Mouse (Mus musculus): ENCODE data around the gene Dixdc1.

The Dixdc1 gene

DNA sequence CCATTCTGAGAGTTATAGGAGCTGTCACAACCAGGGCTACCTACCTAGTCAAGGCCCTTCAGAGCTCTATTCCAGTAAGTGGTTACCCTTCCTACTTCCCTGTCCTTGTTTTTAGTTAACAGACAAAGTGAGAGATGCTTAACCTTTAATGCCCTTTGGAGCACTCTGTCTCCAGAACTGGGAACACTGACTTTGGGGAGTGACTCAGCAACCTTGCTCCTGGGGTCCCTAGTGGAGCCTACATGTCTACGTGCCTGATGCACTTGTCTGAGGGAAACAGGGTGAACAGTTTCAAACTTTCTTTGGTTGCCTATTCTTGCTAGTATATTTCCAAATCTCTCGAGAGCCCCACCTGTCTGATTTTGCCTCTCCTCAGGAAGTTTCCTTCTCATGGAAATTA, 3.4 kb upstream of the Dixdc1 start:
- no peak for DNase-seq (ENCODE audit: low spot score)

DNA sequence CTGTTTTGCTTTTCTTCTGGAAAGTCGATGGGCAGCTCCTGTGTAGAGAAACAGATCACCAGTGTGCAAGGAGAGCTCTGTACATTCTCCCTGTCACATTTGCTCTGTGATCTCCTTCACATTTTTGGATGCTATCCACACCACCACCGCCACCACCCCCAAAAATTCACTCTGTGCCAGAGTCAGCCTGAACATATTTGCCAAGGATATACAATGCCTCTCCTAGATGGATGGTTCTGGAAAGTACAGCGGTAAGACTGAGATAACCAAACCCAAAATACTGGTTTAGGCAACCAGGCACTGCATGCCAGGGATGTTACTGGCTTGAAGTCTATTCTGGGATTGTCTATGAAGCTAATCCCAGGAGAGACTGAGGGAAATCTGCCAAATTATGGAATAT, 2.9 kb upstream of the Dixdc1 start:
- peak; percentile 22 for DNase-seq (ENCODE audit: low spot score)

DNA sequence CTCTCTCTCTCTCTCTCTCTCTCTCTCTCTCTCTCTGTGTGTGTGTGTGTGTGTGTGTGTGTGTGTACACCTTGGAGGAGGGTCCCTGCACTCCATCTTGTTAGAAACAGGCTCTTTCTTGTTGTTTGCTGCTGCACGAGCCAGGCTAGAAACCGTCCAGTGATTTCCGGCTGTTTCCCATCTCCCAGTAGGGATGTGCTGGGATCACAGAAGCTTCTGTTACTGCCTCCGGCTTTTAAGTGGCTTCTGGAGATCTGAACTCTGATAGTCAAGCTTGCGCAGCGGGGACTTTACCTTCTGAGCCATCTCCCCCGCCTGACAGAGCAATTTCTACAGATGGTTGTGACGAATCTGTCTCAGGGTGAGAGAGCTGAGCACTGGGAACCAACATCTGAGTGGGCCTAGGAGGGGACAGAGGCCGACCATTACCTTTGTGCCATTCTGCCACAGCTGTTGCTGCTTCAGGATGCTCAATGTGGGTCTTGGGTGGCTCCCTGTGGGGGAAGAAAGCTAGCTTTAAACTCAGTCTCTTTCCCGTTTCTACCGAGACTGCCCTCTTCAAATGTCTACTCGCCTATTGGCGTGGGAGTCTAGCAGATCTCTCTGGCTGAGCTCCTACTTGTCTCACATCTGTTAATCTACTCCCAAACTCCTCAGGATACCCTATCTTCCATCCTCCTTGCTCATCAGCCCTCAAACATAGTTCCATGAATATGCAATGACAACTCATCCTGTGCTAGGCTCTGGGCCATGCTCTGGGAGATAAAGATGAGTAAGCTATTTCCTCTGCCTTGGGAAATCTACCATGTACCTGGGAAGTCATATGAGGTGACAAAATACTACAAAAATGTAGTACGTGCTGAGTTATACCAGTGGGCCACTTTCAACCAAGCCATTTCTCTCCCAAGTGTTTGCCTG, 1.8 kb upstream of the Dixdc1 start:
- DNase-seq (ENCODE audit: low spot score) = peak; percentile 34

DNA sequence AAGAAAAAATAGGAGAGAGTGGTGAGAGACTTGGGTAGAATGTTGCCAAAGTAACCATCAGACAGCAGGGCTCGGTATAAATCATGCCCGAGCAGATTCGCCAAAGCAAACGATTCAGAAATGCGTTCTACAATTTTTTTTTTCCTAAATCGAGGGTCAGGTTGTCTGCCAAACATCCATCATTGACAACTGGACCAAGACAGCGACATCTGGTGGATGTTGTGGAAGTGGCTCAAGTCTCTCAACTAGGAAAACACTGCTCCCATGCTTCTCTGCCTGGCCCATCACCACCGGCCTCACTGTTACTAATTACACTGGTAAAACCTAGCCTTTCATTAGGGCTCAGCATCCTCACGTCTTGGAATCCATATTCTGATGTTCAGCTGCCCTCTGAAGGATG, 4.3 kb downstream of the Dixdc1 start:
- DNase-seq (ENCODE audit: low spot score) = peak; percentile 64

DNA sequence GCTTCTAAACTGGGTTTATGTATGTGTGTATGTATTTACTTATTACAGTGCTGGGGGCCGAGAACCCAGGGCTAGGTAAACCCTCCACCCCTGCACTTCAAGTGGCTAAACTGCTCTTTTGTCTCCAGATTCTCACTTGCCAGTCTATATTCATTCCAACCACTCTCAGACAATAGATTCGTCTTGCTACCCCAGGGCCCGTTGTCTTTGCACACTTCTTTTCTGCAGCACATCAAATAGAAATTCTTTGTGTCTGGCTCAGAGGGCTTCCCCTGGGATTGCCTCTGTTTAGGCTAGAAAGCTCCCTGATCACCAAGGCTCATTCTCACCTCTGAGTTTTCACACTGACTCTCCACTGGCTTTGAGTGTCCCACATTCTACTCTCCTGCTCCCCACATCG, 6.8 kb downstream of the Dixdc1 start:
- no peak for DNase-seq (ENCODE audit: low spot score)

DNA sequence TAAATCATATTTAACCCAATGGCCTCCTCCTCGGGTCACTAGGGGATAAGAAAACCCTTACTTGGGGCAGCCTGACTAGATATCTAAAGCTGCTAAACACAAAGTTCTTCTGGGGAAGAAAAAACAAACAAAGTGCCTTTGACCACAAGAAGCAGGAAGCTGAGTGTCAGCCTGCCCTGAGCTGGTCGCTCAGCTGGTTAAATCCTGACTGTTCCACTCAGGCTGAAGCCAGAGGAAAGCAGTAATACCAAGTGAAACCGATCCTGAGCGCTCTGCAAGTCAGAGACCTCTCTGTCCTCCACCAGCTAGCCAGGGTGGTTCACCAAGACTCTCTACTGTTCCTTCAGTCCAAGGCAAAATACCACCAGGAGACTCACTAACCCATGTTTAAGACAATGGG, 9.7 kb downstream of the Dixdc1 start:
- no peak for DNase-seq (ENCODE audit: low spot score)

DNA sequence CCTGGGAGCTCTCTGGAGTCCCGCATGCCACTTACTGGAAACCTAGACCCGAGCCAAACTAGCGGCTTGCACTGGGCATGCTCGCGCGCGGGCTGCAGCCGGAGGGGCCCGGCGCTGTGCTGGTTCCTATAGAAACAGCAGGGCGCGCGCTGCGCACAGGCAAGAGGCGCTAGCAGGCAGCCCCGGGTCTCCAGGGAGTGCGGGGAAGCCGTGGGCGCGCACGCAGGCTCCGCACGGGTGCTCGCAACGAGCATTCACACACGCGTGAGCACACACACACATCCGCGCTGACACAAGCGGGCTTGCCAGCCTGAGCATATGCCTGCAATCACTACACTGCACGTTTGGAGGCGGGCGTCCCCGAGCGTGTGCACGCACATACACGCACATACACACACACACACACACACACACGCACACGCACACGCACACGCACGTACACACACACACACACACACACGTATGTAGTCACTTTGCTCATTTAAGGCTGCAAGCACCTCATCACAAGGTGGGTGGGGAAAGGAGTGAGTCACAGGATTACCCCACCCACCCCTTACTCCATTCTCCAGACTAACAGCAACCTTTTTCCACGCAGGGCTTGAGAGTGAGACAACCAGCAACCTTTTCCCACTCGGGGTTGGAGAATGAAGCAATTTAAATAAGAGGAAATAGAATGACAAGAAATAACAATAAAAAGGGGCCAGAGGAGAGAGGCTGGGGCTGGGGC, 11.2 kb downstream of the Dixdc1 start:
- DNase-seq (ENCODE audit: low spot score) = peak; percentile 83

DNA sequence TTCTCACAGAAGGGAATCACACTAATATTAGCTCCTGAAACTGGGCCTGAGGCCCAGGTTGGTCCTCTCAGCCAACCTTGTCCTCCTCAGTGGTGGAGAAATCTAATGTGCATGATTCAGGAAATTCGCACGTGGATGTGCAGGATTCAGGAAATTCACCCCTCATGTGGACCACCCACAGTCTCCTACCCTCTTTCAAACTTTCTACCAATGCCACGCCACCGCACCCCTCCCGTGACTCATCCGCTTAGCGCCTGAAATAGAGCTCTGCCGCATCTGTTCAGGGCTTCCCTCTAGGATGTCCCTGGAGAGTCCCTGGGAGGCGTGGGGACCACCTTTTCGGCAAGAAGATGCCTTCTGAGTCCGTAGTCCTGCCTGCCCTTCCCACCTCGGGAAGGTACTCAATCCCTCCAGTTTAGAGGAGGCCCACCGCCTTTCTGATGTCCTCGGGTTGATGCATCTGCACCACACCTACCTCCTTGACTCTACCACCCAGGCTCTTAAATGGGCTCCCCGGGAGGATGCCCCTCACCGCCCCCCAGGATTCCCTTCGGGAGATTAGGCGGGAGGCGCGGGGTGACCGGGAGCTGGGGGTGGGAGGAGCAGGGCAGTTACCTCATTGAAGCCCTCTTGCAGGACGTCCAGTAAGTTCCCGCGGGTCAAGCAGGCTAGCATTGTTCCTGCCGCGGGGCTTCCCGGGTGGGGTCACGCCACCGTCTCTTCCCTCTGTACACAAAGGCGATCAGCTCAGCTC, 12.0 kb downstream of the Dixdc1 start:
- no peak for DNase-seq (ENCODE audit: low spot score)

DNA sequence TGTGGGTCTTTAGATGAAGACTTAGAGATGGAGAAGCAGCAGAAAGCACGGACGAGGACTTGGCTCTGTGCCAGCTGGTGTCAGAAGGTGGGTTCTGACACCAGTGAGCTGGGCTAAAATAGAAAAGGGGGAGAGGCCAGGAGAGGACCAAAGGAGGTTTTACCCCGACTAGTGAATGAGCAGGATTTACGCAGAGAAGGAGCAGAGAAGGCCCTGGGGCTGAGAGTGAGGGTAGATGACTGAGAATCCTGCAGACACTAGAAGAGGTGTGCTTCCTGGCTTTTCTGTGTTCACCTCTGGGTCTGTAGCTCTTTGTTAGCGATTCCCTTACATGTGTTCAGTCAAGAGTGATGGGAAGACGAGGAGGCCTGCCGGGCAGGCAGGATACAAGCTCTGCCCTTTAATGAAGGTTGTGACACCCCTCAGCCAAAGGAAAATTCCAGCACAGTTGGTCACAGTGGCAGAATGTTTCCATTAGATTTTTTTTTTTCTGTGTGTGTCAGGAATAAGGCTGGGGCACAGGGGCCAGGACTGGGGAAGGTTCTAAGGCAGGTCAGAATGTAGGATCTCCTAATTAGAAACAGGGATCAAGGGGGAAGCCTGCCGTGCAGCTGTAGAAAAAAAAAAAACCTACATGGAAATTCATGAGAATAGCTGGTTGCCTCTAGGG, 13.3 kb downstream of the Dixdc1 start:
- no peak for DNase-seq (ENCODE audit: low spot score)

DNA sequence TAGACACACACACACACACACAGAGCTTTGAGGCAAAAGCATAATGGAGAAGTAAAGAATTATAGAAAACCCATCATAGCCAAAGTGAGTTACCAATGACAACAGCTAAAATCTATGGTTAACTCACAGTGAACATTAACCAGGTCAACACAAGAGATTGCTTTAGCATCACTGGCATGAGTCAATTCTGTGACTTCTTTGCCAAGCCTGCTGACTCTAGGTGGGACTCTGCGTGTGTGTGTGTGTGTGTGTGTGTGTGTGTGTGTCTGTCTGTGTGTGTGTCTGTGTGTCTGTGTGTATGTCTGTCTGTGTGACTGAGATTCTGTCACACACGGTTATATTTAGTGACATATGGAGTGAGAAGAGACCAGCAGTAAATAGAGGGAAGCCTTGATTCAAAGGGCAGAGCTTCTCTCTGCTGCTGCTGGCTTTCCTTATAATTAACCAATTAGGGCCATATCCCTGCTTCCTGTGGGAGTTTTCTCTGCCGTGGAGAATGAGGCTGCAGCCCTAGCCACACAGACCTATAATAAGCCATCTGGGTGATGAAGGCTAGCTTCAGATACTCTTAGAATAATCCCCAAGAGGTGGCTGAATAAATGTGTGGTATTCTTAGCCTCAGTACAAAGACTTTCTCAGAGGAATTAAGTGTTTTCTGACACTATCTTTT, 14.5 kb downstream of the Dixdc1 start:
- no peak for DNase-seq (ENCODE audit: low spot score)

DNA sequence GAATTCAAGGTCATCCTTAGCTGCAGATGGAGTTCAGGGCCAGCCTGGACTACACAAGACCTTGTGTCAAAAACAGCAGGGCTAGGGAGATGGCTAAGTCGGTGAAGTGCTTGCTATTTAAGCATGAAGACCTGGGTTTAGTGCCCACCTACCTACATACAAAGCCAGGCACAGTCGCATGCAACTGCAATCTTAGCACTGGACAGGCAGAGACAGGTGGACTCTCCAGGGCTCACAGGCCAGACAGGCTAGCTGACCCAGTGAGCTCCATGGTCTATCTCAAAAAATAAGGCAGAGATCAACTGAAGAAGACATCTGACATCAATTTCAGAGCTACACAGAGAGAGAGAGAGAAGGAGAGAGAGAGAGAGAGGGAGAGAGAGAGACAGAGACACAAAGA, 15.2 kb downstream of the Dixdc1 start:
- no peak for DNase-seq (ENCODE audit: low spot score)

DNA sequence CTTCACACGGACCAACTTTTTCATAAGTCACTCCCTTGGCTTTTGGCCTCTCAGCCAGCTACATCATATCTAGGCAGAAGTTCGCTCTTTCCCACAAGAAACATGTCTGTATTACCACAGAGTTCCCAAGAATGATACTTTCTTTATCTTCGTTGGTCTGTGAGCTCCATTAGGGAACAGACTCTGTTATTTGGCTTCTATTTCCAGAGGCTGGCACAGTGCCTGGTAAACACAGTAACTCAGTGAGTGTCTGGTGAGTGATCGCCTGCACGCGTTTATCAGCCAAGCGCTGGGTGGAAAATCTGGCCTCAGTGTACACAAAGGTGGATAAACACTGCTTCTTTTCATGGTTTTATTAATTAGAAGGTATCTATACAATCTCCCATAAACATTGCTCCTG, 15.9 kb downstream of the Dixdc1 start:
- DNase-seq (ENCODE audit: low spot score) = peak; percentile 90

DNA sequence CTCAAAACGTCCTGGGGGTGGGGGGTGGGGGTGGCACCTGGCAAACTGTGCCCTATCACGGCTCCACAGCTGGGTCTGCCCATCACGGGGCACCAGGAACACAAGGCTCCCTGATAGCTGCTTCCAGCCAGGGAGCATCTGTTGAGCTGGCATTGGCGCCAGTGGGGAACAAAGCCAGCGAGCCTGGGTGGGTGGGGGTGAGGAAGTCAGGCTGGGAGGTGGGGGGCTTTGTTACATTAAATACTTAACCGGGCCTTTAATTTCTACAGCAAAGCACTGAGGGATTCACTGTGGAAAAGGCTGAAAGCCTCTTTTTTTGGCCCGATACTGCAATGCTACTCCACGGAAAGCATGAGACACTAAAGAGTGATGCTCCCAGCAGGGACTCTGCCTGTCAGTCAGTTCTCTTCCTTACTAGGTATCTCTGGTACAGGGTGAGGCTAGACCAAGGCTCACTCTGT, 16.8 kb downstream of the Dixdc1 start:
- no peak for DNase-seq (ENCODE audit: low spot score)

DNA sequence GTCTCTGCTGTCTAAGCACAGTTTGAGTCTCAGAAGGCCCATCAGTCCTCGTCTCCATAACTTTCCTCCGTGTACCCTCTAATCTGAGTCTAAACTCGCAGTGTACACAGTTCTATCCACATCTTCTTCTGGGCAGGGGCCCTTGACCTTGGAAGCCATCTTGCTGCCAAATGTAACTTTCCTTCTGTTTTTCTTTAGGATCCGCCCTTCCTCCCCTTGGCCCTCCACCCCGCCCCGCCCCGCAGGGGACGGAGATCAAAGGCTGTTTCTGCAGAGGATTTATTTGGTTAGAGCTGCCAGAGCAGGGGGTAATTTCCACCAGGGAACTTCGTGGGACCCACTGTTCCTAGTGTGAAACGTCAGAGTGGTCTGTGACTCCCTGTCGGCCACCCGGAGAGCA, 18.3 kb downstream of the Dixdc1 start:
- DNase-seq (ENCODE audit: low spot score) = no peak

DNA sequence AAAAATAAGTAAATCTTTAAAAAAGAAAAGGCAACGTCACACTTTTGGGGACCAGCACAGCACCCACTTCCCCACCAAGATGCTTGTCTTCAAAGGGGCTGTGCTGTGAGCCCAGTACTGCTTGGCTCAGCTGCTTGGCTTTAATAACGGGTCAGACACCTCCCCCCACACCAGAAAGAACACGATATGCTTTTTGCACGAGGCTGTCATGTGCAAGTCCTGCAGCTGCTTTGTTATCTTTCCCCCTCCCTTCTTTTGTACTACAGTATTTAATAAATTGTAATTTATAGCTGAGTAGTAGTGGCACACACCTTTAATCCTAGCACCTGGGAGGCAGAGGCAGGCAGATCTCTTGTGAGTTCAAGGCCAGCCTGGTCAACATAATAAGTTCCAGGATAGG, 20.4 kb downstream of the Dixdc1 start:
- no peak for DNase-seq (ENCODE audit: low spot score)

DNA sequence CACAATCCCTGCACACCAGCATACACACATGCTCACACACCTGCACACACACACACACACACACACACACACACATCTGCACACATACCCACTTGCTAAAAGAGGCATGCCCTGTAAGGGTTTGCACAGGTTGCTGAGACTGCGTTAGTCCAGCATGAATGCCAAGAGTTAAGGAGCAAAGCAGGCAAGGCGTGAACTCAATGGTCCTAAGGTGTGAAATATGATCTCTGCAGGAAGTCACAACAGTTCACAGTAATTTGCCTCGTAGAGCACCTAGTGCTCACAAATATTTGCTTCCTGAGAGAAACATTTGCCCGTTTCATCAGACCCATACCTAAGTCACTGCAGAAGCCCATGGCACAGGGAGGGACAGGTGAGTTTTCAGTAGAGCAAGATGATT, 25.1 kb downstream of the Dixdc1 start:
- no peak for DNase-seq (ENCODE audit: low spot score)

DNA sequence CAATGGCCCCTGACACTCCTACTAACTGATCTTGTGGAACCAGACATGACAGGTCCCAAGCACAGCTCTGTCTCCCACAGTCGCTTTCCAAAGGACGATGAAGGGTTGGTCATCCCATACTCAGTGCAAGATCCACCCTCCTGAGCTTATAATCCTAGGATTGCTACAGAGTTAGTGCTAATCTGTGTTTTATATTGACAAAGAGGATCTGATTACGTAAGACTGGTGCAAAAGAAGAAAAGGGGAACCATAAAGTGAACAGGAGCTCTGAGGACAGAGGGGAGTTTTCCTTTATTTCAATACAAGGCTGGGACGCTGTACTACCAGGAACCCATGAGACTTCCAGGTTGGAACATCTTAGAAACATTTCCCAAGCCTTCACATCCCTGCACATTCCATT, 28.0 kb downstream of the Dixdc1 start:
- DNase-seq (ENCODE audit: low spot score) = no peak

DNA sequence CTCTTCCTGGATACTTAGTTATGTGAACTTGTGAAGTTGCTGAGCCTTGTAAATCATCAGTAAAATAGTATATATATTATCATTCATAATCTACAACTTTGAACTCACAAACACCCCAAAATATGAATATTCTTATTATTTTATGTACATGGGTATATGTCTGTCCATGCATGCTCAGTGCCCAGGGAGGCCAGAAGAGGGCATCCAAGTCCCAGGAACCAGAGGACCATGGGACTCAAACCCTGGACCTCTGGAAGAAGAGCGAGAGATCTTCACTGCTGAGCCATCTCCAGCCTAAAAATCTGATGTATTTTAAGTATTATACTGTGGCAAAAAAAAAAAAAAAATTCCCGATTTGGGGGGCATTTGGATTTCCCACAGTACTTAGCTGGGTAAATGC, 30.2 kb downstream of the Dixdc1 start:
- DNase-seq (ENCODE audit: low spot score) = peak; percentile 62

DNA sequence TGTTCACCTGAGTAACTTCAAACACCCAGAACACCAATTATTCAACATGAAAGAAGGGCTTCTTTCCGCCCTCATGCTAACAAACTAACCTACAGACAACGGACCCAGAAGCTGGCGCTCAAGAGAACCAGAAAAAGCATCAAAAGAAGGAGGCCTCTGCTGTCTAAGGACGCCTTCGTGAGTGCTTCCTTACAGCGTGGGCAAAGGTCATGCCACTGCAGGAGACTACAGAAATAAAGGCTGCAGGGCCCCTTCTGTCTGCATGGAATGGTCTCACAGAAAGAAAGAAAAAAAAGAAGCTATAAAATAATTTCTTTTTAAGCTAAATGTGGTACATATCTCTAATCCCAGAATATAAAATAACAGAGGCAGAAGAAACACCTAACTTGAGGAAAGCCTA, 34.4 kb downstream of the Dixdc1 start:
- no peak for DNase-seq (ENCODE audit: low spot score)

DNA sequence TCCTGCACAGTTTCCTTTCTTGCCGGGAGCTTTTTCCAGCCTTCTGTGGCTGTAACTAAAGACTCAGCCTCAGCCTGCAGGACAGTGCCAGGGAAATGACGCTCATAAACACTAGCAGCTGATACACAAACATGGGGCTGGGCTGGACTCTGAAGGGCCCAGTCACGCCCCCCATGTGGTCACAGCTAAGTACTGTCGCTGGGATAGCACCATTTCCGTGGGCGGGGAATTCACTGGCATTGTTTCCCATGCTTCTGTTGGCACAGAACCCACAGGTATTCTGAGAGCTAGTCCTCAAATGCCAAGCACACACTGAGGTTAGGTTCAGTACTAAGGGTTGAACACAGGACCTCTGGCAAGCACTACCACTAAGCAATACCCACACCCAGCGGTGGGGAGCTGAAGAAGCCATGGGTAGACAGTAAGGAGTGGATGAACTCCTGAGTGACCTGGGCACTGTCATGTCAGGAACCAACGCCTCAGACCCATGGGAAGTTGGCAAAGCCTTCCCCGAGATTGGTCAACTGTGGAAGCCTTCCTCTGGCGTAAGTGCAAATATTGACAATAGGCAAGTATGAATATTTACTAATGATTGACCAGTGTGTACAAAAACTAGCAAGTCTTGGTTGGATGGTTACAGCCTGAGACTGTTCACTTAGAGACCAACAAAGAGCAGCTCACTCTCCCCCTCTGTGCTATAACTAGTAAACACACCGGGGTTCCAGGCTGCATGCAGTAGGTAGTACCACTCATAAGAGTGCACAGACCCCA, 38.2 kb downstream of the Dixdc1 start:
- no peak for DNase-seq (ENCODE audit: low spot score)
